Comparison of ENCODE assay signal across 23 mouse cellular contexts in the genomic region with DNA sequence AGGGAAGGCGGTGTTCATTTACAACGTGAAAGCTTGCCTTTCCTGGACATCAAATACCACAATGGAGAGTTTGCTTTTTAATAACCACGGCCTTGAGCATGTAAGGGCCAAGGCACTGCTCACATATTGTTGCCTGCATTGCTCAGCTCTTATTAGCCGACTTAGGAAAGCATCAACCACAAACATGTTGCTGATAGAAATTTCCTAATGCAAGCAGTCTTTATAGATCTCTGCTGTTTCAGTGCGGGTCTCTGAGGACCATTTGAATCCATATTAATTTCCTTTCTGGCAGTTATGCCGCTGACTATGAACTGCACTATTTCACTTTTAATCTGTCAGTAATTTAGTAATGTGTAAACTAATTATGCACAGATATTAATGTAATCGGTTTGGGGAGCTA.
"Had no signal": no experiment of that assay in that cellular context is flagged by ENCODE, and none has a peak within 500 bp of the region (broad histone marks: within the 10 kb centered on the region; RNA-seq: fewer than 3 reads in every experiment).

No protein-coding gene starts in this region.

- H3K36me3 ChIP-seq: heart, embryonic 10.5 days; heart, embryonic 12.5 days; hindbrain, embryonic 10.5 days; hindbrain, embryonic 13.5 days; intestine, embryonic 15.5 days; limb, embryonic 13.5 days had no signal

- H3K27me3 ChIP-seq: heart, embryonic 12.5 days; hindbrain, embryonic 13.5 days; intestine, embryonic 15.5 days had no signal

- ATAC-seq: forebrain, postnatal 0 days; inflammation-experienced regulatory T-cells, adult 6 months; intestine, embryonic 15.5 days; intestine, postnatal 0 days had no signal

- H3K9me3 ChIP-seq: heart, embryonic 10.5 days; heart, embryonic 12.5 days; hindbrain, embryonic 10.5 days; hindbrain, embryonic 13.5 days; intestine, embryonic 15.5 days; limb, embryonic 13.5 days had no signal

- H3K4me3 ChIP-seq: heart, embryonic 10.5 days; heart, embryonic 12.5 days; hindbrain, embryonic 10.5 days; hindbrain, embryonic 13.5 days; intestine, embryonic 15.5 days; layer of hippocampus, adult 2 months; left cerebral cortex, adult 2 months; limb, embryonic 13.5 days had no signal

- H3K4me2 ChIP-seq: heart, embryonic 12.5 days; hindbrain, embryonic 13.5 days; intestine, embryonic 15.5 days; limb, embryonic 13.5 days; liver, embryonic 11.5 days had no signal

- H3K9ac ChIP-seq: forebrain, postnatal 0 days; heart, embryonic 12.5 days; hindbrain, embryonic 13.5 days; intestine, embryonic 15.5 days; limb, embryonic 13.5 days had no signal

- DNase-seq: forebrain, postnatal 0 days; gastrocnemius, postnatal 10 days; gastrocnemius, postnatal 25 days; heart, adult 18-20 months; heart, postnatal 10 days; heart, postnatal 4 days; kidney, adult 18-20 months; kidney, adult 8-10 months; kidney, postnatal 10 days; kidney, postnatal 25 days; kidney, postnatal 4 days; liver had no signal

- H3K27ac ChIP-seq: heart, embryonic 10.5 days; hindbrain, embryonic 10.5 days; hindbrain, embryonic 13.5 days; intestine, embryonic 15.5 days; layer of hippocampus, adult 2 months; left cerebral cortex, adult 2 months; limb, embryonic 13.5 days had no signal

- H3K4me1 ChIP-seq: heart, embryonic 10.5 days; heart, embryonic 12.5 days; hindbrain, embryonic 10.5 days; intestine, embryonic 15.5 days had no signal
